Mouse (Mus musculus): ENCODE results near the gene Prss28. TPM values are rescaled to one million over a fixed set of nuclear protein-coding genes. Genes with fewer than 3 reads are reported as not detected.

Gene Prss28
- polyA plus RNA-seq, 1 experiment from 2014 or later = not detected

- WGBS (ENCODE audit: insufficient replicate concordance) = 45% methylated on average over 2 of the region's 2 CpGs
- H3K27ac ChIP-seq = no peak overlapping the region
- no peak for ATAC-seq
- peaks cover 12% of the 10 kb centered on the region for H3K27me3 ChIP-seq (replicated peaks)
- no peaks in the 10 kb centered on the region for H3K9me3 ChIP-seq (replicated peaks)
- no peaks in the 10 kb centered on the region for H3K36me3 ChIP-seq
- no peaks in the 10 kb centered on the region for H3K4me1 ChIP-seq
- no peak overlapping the region for H3K4me2 ChIP-seq
- no peak overlapping the region for H3K9ac ChIP-seq
- no peak overlapping the region for H3K4me3 ChIP-seq
Measured at GRCm38 (mm10) chr17:25361291-25361690, 52.8 kb downstream of the Prss28 start.

Other genes starting within 250 kb of the Prss28 start
- gene Tmem204, start 225.1 kb upstream of the Prss28 start, polyA plus RNA-seq (2016; fragmentation: Nextera tagmentation; extraction: Ambion mirVana) = 6.1 and 7.2 TPM in 2 replicates
- 25.6 and 28.6 TPM in 2 replicates for gene Telo2, start 192.7 kb upstream of the Prss28 start, polyA plus RNA-seq (2016; fragmentation: Nextera tagmentation; extraction: Ambion mirVana)
- not detected in 2 replicates for gene Ptx4, start 187.9 kb upstream of the Prss28 start, polyA plus RNA-seq (2016; fragmentation: Nextera tagmentation; extraction: Ambion mirVana)
- gene Clcn7, start 175.3 kb upstream of the Prss28 start, polyA plus RNA-seq (2016; fragmentation: Nextera tagmentation; extraction: Ambion mirVana) = 13.7 and 14.8 TPM in 2 replicates
- not detected in 2 replicates for gene Ccdc154, start 146.2 kb upstream of the Prss28 start, polyA plus RNA-seq (2016; fragmentation: Nextera tagmentation; extraction: Ambion mirVana)
- gene Gm38655, start 133.2 kb upstream of the Prss28 start, polyA plus RNA-seq (2016; fragmentation: Nextera tagmentation; extraction: Ambion mirVana) = not detected in 2 replicates
- 28.8 and 32.1 TPM in 2 replicates for gene BC003965, start 124.1 kb upstream of the Prss28 start, polyA plus RNA-seq (2016; fragmentation: Nextera tagmentation; extraction: Ambion mirVana)
- gene Unkl, start 120.2 kb upstream of the Prss28 start, polyA plus RNA-seq (2016; fragmentation: Nextera tagmentation; extraction: Ambion mirVana) = 15.0 and 17.7 TPM in 2 replicates
- gene Gnptg, start 68.5 kb upstream of the Prss28 start, polyA plus RNA-seq (2016; fragmentation: Nextera tagmentation; extraction: Ambion mirVana) = 22.2 and 24.4 TPM in 2 replicates
- gene Tsr3, start 68.5 kb upstream of the Prss28 start, polyA plus RNA-seq (2016; fragmentation: Nextera tagmentation; extraction: Ambion mirVana) = 32.6 and 33.3 TPM in 2 replicates
- gene Baiap3, start 52.3 kb upstream of the Prss28 start, polyA plus RNA-seq (2016; fragmentation: Nextera tagmentation; extraction: Ambion mirVana) = 0.30 and 0.44 TPM in 2 replicates
- 437 and 442 TPM in 2 replicates for gene Ube2i, start 34.0 kb upstream of the Prss28 start, polyA plus RNA-seq (2016; fragmentation: Nextera tagmentation; extraction: Ambion mirVana)
- gene Prss34, start 10.3 kb upstream of the Prss28 start, polyA plus RNA-seq (2016; fragmentation: Nextera tagmentation; extraction: Ambion mirVana) = not detected in 2 replicates
- not detected in 2 replicates for gene Prss29, start 10.0 kb downstream of the Prss28 start, polyA plus RNA-seq (2016; fragmentation: Nextera tagmentation; extraction: Ambion mirVana)
- gene Tpsab1, start 36.9 kb downstream of the Prss28 start, polyA plus RNA-seq (2016; fragmentation: Nextera tagmentation; extraction: Ambion mirVana) = not detected in 2 replicates
- 0.29 TPM in 1 of 2 replicates, not detected in the other for gene Tpsb2, start 57.7 kb downstream of the Prss28 start, polyA plus RNA-seq (2016; fragmentation: Nextera tagmentation; extraction: Ambion mirVana)
- 0.42 and 0.69 TPM in 2 replicates for gene Tpsg1, start 60.6 kb downstream of the Prss28 start, polyA plus RNA-seq (2016; fragmentation: Nextera tagmentation; extraction: Ambion mirVana)
- 1.2 and 1.6 TPM in 2 replicates for gene Cacna1h, start 125.1 kb downstream of the Prss28 start, polyA plus RNA-seq (2016; fragmentation: Nextera tagmentation; extraction: Ambion mirVana)
- not detected in 2 replicates for gene Tekt4, start 146.0 kb downstream of the Prss28 start, polyA plus RNA-seq (2016; fragmentation: Nextera tagmentation; extraction: Ambion mirVana)
- 0.10 TPM in 1 of 2 replicates, not detected in the other for gene Sstr5, start 188.6 kb downstream of the Prss28 start, polyA plus RNA-seq (2016; fragmentation: Nextera tagmentation; extraction: Ambion mirVana)

Data from liver, embryonic 12.5 days (tissue).